Mouse (Mus musculus): Measurements from ENCODE around the gene Ubac2.

Gene Ubac2

GRCm38 (mm10) chr14:122011768-122012167 lies 133.3 kb downstream of the Ubac2 start:
- DNase-seq: no peak

- no peak for DNase-seq
Measured at GRCm38 (mm10) chr14:122012193-122012592, 133.8 kb downstream of the Ubac2 start.

- DNase-seq: no peak
Measured at GRCm38 (mm10) chr14:122012814-122013213, 134.4 kb downstream of the Ubac2 start.

GRCm38 (mm10) chr14:122013417-122013951 lies 135.1 kb downstream of the Ubac2 start:
- DNase-seq: no peak

- no peak for DNase-seq
Measured at GRCm38 (mm10) chr14:122017958-122018357, 139.5 kb downstream of the Ubac2 start.

GRCm38 (mm10) chr14:122019389-122019788 lies 141.0 kb downstream of the Ubac2 start:
- DNase-seq: no peak

- DNase-seq: no peak
Measured at GRCm38 (mm10) chr14:122020567-122020966, 142.1 kb downstream of the Ubac2 start.

GRCm38 (mm10) chr14:122023054-122023453 lies 144.6 kb downstream of the Ubac2 start:
- DNase-seq: no peak

GRCm38 (mm10) chr14:122023928-122024327 lies 145.5 kb downstream of the Ubac2 start:
- no peak for DNase-seq

- DNase-seq: no peak
Measured at GRCm38 (mm10) chr14:122028926-122029745, 150.7 kb downstream of the Ubac2 start.

GRCm38 (mm10) chr14:122029851-122030250 lies 151.4 kb downstream of the Ubac2 start:
- no peak for DNase-seq

- no peak for DNase-seq
Measured at GRCm38 (mm10) chr14:122032045-122032444, 153.6 kb downstream of the Ubac2 start.

GRCm38 (mm10) chr14:122034451-122034850 lies 156.0 kb downstream of the Ubac2 start, which contains the start of gene Timm8a2:
Gene Timm8a2 (plus strand): TSS chr14:122034674.
- DNase-seq: no peak

GRCm38 (mm10) chr14:122035181-122035580 lies 156.8 kb downstream of the Ubac2 start:
- DNase-seq: no peak

GRCm38 (mm10) chr14:122035860-122036259 lies 157.4 kb downstream of the Ubac2 start:
- DNase-seq: no peak

GRCm38 (mm10) chr14:122038874-122039647 lies 160.6 kb downstream of the Ubac2 start:
- DNase-seq: no peak

- DNase-seq: no peak
Measured at GRCm38 (mm10) chr14:122041413-122041825, 163.0 kb downstream of the Ubac2 start.

- no peak for DNase-seq
Measured at GRCm38 (mm10) chr14:122042142-122042694, 163.8 kb downstream of the Ubac2 start.

GRCm38 (mm10) chr14:122047784-122048183 lies 169.4 kb downstream of the Ubac2 start:
- no peak for DNase-seq

- no peak for DNase-seq
Measured at GRCm38 (mm10) chr14:122048816-122049215, 170.4 kb downstream of the Ubac2 start.

GRCm38 (mm10) chr14:122052896-122053635 lies 174.6 kb downstream of the Ubac2 start:
- no peak for DNase-seq

GRCm38 (mm10) chr14:122056871-122057270 lies 178.5 kb downstream of the Ubac2 start:
- DNase-seq: no peak

- DNase-seq: no peak
Measured at GRCm38 (mm10) chr14:122057941-122058346, 179.5 kb downstream of the Ubac2 start.

All from cerebellum, adult 9-11 months (tissue).